Mouse (Mus musculus): ENCODE measurements around the gene Rgs2. TPM values are rescaled to one million over a fixed set of nuclear protein-coding genes. Genes with fewer than 3 reads are reported as not detected.

Gene Rgs2
- 179 and 301 TPM in 2 replicates for polyA plus RNA-seq (2015; fragmentation: Nextera tagmentation; extraction: Ambion mirVana)

GRCm38 (mm10) chr1:144003904-144004740 lies at the start of gene Rgs2:
TSS of gene Rgs2 (minus strand) at chr1:144004161.

Other genes with a start within 250 kb of the Rgs2 start
- 6.4 and 8.4 TPM in 2 replicates for gene Trove2, start 227.1 kb downstream of the Rgs2 start, polyA plus RNA-seq (2015; fragmentation: Nextera tagmentation; extraction: Ambion mirVana)
- 29.2 and 62.4 TPM in 2 replicates for gene Uchl5, start 226.9 kb downstream of the Rgs2 start, polyA plus RNA-seq (2015; fragmentation: Nextera tagmentation; extraction: Ambion mirVana)
- gene Rgs13, start 173.2 kb upstream of the Rgs2 start, polyA plus RNA-seq (2015; fragmentation: Nextera tagmentation; extraction: Ambion mirVana), result 0.33 and 0.47 TPM in 2 replicates
- 6.3 and 6.7 TPM in 2 replicates for gene Rgs1, start 245.1 kb upstream of the Rgs2 start, polyA plus RNA-seq (2015; fragmentation: Nextera tagmentation; extraction: Ambion mirVana)

Data from adrenal gland, postnatal 0 days (tissue).